Mouse (Mus musculus) myocyte (in vitro differentiated cells): ENCODE measurements around the gene 3425401B19Rik. TPM values are rescaled to one million over a fixed set of nuclear protein-coding genes. Genes with fewer than 3 reads are reported as not detected.

Experiments used
- H3K27me3 ChIP-seq: one replicate; pipeline ENCODE4 v1.6.1; 2011; ENCODE audit not compliant: control insufficient read depth, insufficient read depth, insufficient read length
- H3K36me3 ChIP-seq: one replicate; pipeline ENCODE4 v1.6.1; 2011; ENCODE audit not compliant: control insufficient read depth, insufficient read depth
- H3K4me2 ChIP-seq: one replicate; pipeline ENCODE4 v1.6.1; 2011; ENCODE audit warnings: low read depth, control low read depth
- H3K4me3 ChIP-seq: one replicate; pipeline ENCODE4 v1.5.1; 2011; ENCODE audit warnings: mild to moderate bottlenecking, control low read depth, moderate library complexity
- H3K79me2 ChIP-seq: one replicate; pipeline ENCODE4 v1.6.1; 2011; ENCODE audit not compliant: control insufficient read depth, insufficient read depth
- H3ac ChIP-seq: one replicate; pipeline ENCODE4 v1.6.1; 2011; ENCODE audit not compliant: control insufficient read depth, insufficient read length
- CEBPB ChIP-seq: IDR thresholded peaks from 2 replicates; pipeline ENCODE4 v1.6.1; 2011; ENCODE audit warnings: mild to moderate bottlenecking, moderate library complexity; ENCODE audit not compliant: poor library complexity, insufficient read depth, severe bottlenecking
- E2F4 ChIP-seq: IDR thresholded peaks from one replicate; pipeline ENCODE4 v1.6.1; 2011; ENCODE audit warnings: mild to moderate bottlenecking, control low read depth, moderate library complexity; ENCODE audit not compliant: insufficient read depth
- MAX ChIP-seq: IDR thresholded peaks from one replicate; pipeline ENCODE4 v1.6.1; 2011; ENCODE audit warnings: low read depth, mild to moderate bottlenecking, control low read depth
- MYOD1 ChIP-seq, 3 experiments: IDR thresholded peaks; one replicate each; pipeline ENCODE4 v1.6.1; 2011; ENCODE audit warnings: control low read depth in 2 of 3, low read depth in 2 of 3, mild to moderate bottlenecking in 2 of 3, moderate library complexity in 1 of 3; ENCODE audit not compliant: insufficient read length in 2 of 3, control insufficient read depth in 1 of 3
- MYOG ChIP-seq, 3 experiments: IDR thresholded peaks; one replicate each; pipeline ENCODE4 v1.6.1; 2011; ENCODE audit warnings: control low read depth in 2 of 3, low read depth in 2 of 3, mild to moderate bottlenecking in 2 of 3; ENCODE audit not compliant: insufficient read length in 2 of 3, control insufficient read depth in 1 of 3, insufficient read depth in 1 of 3
- POLR2A ChIP-seq: IDR thresholded peaks from one replicate; pipeline ENCODE4 v1.6.1; 2011; ENCODE audit warnings: low read depth, mild to moderate bottlenecking, control low read depth, moderate library complexity; ENCODE audit not compliant: insufficient read length
- POLR2AphosphoS2 ChIP-seq: IDR thresholded peaks from one replicate; pipeline ENCODE4 v1.6.1; 2011; ENCODE audit warnings: low read depth, control low read depth; ENCODE audit not compliant: insufficient read length
- REST ChIP-seq: IDR thresholded peaks from one replicate; pipeline ENCODE4 v1.6.1; 2011; ENCODE audit warnings: mild to moderate bottlenecking, control low read depth, moderate library complexity; ENCODE audit not compliant: insufficient read depth, insufficient read length
- SRF ChIP-seq: IDR thresholded peaks from one replicate; pipeline ENCODE4 v1.6.1; 2011; ENCODE audit warnings: low read depth; ENCODE audit not compliant: control insufficient read depth, insufficient read length
- TCF12 ChIP-seq: IDR thresholded peaks from one replicate; pipeline ENCODE4 v1.6.1; 2011; ENCODE audit warnings: mild to moderate bottlenecking, control low read depth; ENCODE audit not compliant: poor library complexity, insufficient read depth, severe bottlenecking
- TCF3 ChIP-seq: IDR thresholded peaks from one replicate; pipeline ENCODE4 v1.6.1; 2011; ENCODE audit warnings: low read depth, control low read depth; ENCODE audit not compliant: insufficient read length
- USF1 ChIP-seq: IDR thresholded peaks from one replicate; pipeline ENCODE4 v1.6.1; 2011; ENCODE audit warnings: low read depth, mild to moderate bottlenecking, control low read depth, moderate library complexity
- polyA plus RNA-seq: library from polyadenylated mRNA; unstranded; fragments of >200 nt; fragmentation: generic; extraction: Trizol; gene quantifications from one replicate; pipeline ENCODE4 v1.2.1, GENCODE M21; 2012; ENCODE audit warnings: missing spikeins

3425401B19Rik gene
- polyA plus RNA-seq, 1 experiment, result 2.7 TPM

DNA sequence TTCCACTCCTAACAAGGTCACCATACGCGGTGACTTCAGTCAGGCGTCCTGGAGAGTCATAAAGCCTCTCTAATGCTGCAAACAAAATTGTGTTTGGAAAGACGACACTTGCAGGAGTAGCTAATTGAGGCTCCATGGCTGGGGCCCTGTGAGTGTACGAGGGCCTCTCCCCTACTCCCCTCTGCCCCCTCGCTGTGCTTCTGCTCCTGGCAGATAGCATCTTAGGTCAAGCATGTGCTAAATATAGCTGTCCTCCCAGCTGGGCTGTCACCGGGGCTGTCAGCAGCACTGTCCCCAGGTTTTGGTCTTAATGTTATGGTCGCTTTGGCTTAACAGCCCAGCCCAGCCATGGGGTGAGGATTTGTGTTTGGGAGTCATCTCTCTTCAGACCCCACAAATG is 15.9 kb upstream of the 3425401B19Rik start:
- Histone ChIP-seq H3K36me3 (no peaks in the 10 kb centered on the region), H3K27me3 (peaks cover 5% of the 10 kb centered on the region), H3K4me2 (no peak overlapping the region), H3K79me2 (no peaks in the 10 kb centered on the region), H3ac (no peak overlapping the region), H3K4me3 (no peak overlapping the region)
- TF ChIP-seq POLR2A (no peak), MYOD1 (IDR thresholded peaks at IDR 0.05; ENCODE audit: control insufficient read depth in 1 of 3, insufficient read length in 2 of 3, low read depth in 2 of 3) (no peak), POLR2AphosphoS2 (no peak), E2F4 (no peak), USF1 (no peak), TCF12 (no peak), REST (no peak), CEBPB (no peak), MAX (no peak), TCF3 (no peak), SRF (no peak), MYOG (IDR thresholded peaks at IDR 0.05; ENCODE audit: control insufficient read depth in 1 of 3, insufficient read depth in 1 of 3, insufficient read length in 2 of 3, low read depth in 2 of 3) (no peak)

DNA sequence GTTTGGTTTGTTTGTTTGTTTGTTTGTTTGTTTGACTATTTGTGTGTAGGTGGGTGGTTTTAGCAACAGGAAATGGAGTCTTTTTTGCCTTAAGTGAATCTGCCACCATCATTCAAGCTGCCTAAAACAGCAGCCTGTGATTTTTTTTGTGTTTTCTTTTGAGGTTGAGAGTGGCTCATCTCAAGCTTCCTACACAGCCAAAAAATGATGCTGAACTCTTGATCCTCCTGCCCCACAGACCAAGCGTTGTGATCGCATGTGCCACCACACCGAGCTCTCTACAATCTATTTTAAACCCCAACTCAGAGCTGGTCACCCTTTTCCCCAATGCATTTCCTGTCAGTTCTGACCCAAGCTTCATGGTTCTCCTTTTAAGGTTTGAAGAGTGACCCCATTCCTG is 13.5 kb upstream of the 3425401B19Rik start:
- H3K27me3 ChIP-seq, result peaks cover 21% of the 10 kb centered on the region
- TF ChIP-seq TCF3, result no peak
- TF ChIP-seq MAX, result no peak
- no peak for TF ChIP-seq REST
- no peak for TF ChIP-seq SRF
- no peak for TF ChIP-seq USF1
- no peak for TF ChIP-seq MYOG (IDR thresholded peaks at IDR 0.05; ENCODE audit: control insufficient read depth in 1 of 3, insufficient read depth in 1 of 3, insufficient read length in 2 of 3, low read depth in 2 of 3)
- no peak for TF ChIP-seq POLR2AphosphoS2
- TF ChIP-seq POLR2A, result no peak
- TF ChIP-seq TCF12, result no peak
- no peak for TF ChIP-seq E2F4
- no peak for TF ChIP-seq CEBPB
- TF ChIP-seq MYOD1 (IDR thresholded peaks at IDR 0.05; ENCODE audit: control insufficient read depth in 1 of 3, insufficient read length in 2 of 3, low read depth in 2 of 3), result no peak
- H3K4me3 ChIP-seq, result no peak overlapping the region
- no peak overlapping the region for H3ac ChIP-seq
- peak overlapping the region; percentile 60 for H3K4me2 ChIP-seq
- no peaks in the 10 kb centered on the region for H3K36me3 ChIP-seq
- H3K79me2 ChIP-seq, result no peaks in the 10 kb centered on the region

DNA sequence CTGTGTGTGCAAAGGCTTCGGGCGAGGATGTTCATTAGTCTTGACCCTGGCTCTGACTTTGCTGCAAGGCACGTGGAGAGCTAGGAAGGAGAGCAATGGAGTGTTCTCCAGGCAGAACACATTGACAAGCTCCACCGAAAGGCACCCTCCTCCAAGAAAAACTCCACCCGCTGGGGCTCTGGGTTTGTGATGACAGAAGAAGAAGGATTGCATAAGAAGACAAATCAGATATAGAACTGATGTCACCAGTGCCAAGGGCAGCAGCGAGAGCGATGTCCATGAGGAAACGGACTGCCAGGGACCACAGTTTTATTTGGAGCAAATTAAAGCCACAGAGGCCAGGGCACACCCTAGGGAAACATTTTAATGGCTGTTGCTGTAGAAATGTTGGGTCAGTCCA is 12.7 kb upstream of the 3425401B19Rik start:
- Histone ChIP-seq H3K27me3 (peaks cover 26% of the 10 kb centered on the region), H3K79me2 (no peaks in the 10 kb centered on the region), H3K36me3 (no peaks in the 10 kb centered on the region), H3K4me2 (peak overlapping the region; percentile 60), H3K4me3 (no peak overlapping the region), H3ac (no peak overlapping the region)
- TF ChIP-seq REST (no peak), CEBPB (peak; percentile 59; the same call in 1 of the 2 replicates)

DNA sequence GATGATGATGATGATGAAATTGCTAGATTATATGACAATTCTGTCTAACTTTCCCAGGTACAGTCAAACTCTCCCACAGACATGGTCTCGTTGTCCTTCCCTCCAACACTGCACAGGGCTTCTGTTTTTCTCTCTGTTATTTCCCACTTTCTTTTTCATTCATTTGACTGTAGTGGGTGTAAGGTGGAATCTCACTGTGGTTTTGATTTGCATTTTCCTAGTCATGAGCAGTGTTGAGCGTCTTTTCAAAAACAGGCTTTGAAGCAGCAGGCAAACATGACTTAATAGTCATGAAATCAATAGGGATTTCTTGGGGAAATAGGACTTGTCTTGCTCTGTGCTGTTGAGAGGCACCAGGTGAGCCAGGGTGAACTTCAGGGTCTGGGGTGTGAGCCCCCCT is 11.3 kb upstream of the 3425401B19Rik start:
- H3K79me2 ChIP-seq, result no peaks in the 10 kb centered on the region
- peaks cover 28% of the 10 kb centered on the region for H3K27me3 ChIP-seq
- TF ChIP-seq MYOG (IDR thresholded peaks at IDR 0.05; ENCODE audit: control insufficient read depth in 1 of 3, insufficient read depth in 1 of 3, insufficient read length in 2 of 3, low read depth in 2 of 3) (no peak), POLR2A (no peak), E2F4 (no peak), TCF12 (no peak), MAX (no peak), TCF3 (no peak), SRF (no peak), REST (no peak), USF1 (no peak), MYOD1 (IDR thresholded peaks at IDR 0.05; ENCODE audit: control insufficient read depth in 1 of 3, insufficient read length in 2 of 3, low read depth in 2 of 3) (no peak), CEBPB (no peak), POLR2AphosphoS2 (no peak)
- H3K4me3 ChIP-seq, result no peak overlapping the region
- no peak overlapping the region for H3K4me2 ChIP-seq
- H3ac ChIP-seq, result no peak overlapping the region
- no peaks in the 10 kb centered on the region for H3K36me3 ChIP-seq

DNA sequence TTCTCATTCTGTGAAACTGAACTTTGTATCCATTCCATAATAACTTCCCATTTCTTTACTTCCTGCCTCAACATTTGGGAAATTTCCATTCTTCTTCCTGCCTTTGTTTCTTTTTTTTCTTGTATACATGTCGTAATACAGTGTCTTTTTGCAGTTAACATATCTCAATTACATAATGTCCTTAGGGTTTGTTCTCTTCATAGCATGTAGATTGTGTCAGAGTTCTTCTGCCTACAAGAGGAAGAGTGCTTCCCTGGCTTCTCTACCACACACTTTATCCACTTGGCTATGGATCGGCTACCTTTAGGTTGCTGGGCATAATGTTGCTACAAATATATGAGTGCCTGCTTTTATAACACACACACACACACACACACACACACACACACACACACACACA is 10.8 kb upstream of the 3425401B19Rik start:
- Histone ChIP-seq H3K36me3 (no peaks in the 10 kb centered on the region), H3ac (no peak overlapping the region), H3K27me3 (peaks cover 28% of the 10 kb centered on the region), H3K4me3 (no peak overlapping the region), H3K79me2 (no peaks in the 10 kb centered on the region), H3K4me2 (no peak overlapping the region)
- TF ChIP-seq MYOD1 (IDR thresholded peaks at IDR 0.05; ENCODE audit: control insufficient read depth in 1 of 3, insufficient read length in 2 of 3, low read depth in 2 of 3) (no peak), TCF12 (no peak), CEBPB (no peak), REST (no peak), POLR2AphosphoS2 (no peak), POLR2A (no peak), TCF3 (no peak), E2F4 (no peak), MYOG (IDR thresholded peaks at IDR 0.05; ENCODE audit: control insufficient read depth in 1 of 3, insufficient read depth in 1 of 3, insufficient read length in 2 of 3, low read depth in 2 of 3) (no peak), SRF (no peak), MAX (no peak), USF1 (no peak)
